Mouse (Mus musculus) heart, embryonic 11.5 days (tissue): ENCODE measurements around the gene Gm18596. TPM values are rescaled to one million over a fixed set of nuclear protein-coding genes. Genes with fewer than 3 reads are reported as not detected.
"Not testable (repeated sequence)": the region's sequence is repeated elsewhere in the genome, so short reads cannot be mapped to it uniquely, and the experiment has no call there.

ENCODE experiments used
- ATAC-seq: fragments of 200-750 bp; cut with Nextera tagmentation; replicated peaks from 2 replicates; pipeline ENCODE4 v1.8.0; 2017; ENCODE audit warnings: moderate library complexity; ENCODE audit not compliant: insufficient number of reproducible peaks, low FRiP score, low TSS enrichment
- H3K27ac ChIP-seq: fragments of 300-500 bp; sonication (generic); 2 replicates; pipeline ENCODE4 v1.5.1; 2014; ENCODE audit warnings: mild to moderate bottlenecking, low read depth, low read length
- H3K27me3 ChIP-seq: fragments of 300-500 bp; sonication (generic); 2 replicates; pipeline ENCODE4 v1.6.1; 2014; ENCODE audit warnings: mild to moderate bottlenecking, low read length, mixed read lengths; ENCODE audit not compliant: control insufficient read depth, insufficient read depth
- H3K36me3 ChIP-seq: fragments of 300-500 bp; sonication (generic); 2 replicates; pipeline ENCODE4 v1.6.1; 2014; ENCODE audit warnings: mild to moderate bottlenecking, low read length, moderate library complexity, mixed read lengths; ENCODE audit not compliant: control insufficient read depth, insufficient read depth
- H3K4me1 ChIP-seq: fragments of 300-500 bp; sonication (generic); 2 replicates; pipeline ENCODE4 v1.6.1; 2014; ENCODE audit warnings: low read length; ENCODE audit not compliant: control insufficient read depth, insufficient read depth
- H3K4me2 ChIP-seq: fragments of 300-500 bp; sonication (generic); 2 replicates; pipeline ENCODE4 v1.6.1; 2014; ENCODE audit warnings: mild to moderate bottlenecking, moderate library complexity
- H3K4me3 ChIP-seq: fragments of 300-500 bp; sonication (generic); 2 replicates; pipeline ENCODE4 v1.5.1; 2014; ENCODE audit warnings: low read depth, low read length
- H3K9ac ChIP-seq: fragments of 300-500 bp; sonication (generic); 2 replicates; pipeline ENCODE4 v1.6.1; 2014; ENCODE audit warnings: mild to moderate bottlenecking, low read depth, low read length, moderate library complexity
- H3K9me3 ChIP-seq: fragments of 300-500 bp; sonication (generic); replicated peaks from 2 replicates; pipeline ENCODE4 v1.6.1; 2016; ENCODE audit warnings: low read length; ENCODE audit not compliant: control insufficient read depth
- WGBS: fragments of 180-500 bp; shearing (Covaris S2); extraction: QIAGEN DNeasy Blood & Tissue Kit; methylation state at CpG from one replicate; pipeline ENCODE4 v1.1.7; 2014; ENCODE audit not compliant: insufficient replicate concordance; 5-methylcytosine and 5-hydroxymethylcytosine counted together
- polyA plus RNA-seq: library from polyadenylated mRNA; unstranded; fragments of >200 nt; fragmentation: Nextera tagmentation; extraction: Ambion mirVana; gene quantifications from 2 replicates; pipeline ENCODE4 v1.2.1, GENCODE M21; 2014

Gm18596 gene
- polyA plus RNA-seq, 1 experiment from 2014 or later: not detected

DNA sequence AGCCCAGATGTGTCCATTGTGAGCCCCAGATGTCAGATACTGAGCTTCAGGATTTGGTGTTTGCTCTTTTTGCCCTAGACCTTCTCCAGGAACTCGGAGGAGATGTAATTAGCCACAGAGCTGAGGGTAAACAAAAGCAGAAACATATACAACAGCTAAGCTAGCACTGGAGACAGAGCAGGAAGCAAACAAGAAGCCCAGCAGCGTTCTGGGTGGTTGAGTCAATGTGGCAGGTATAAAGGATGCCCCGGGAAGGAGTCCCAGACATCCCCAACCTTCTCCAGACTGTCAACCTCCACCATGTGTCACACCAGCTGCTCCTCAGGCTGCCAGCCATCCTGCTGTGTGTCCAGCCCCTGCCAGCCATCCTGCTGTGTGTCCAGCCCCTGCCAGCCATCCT lies 16.3 kb downstream of the Gm18596 start, which contains the start of gene Gm10100:
Gene Gm10100 (plus strand): TSS at position 301 of the 400 bp plus-strand sequence.
- no peak for ATAC-seq
- no peaks in the 10 kb centered on the region for H3K9me3 ChIP-seq
- H3K36me3 ChIP-seq: no peaks in the 10 kb centered on the region
- 38% methylated on average over 3 of the region's 3 CpGs for WGBS
- no peaks in the 10 kb centered on the region for H3K27me3 ChIP-seq
- no peak within 1 kb of the TSS for H3K4me2 ChIP-seq
- H3K27ac ChIP-seq: no peak within 1 kb of the TSS
- no peak within 1 kb of the TSS for H3K9ac ChIP-seq
- H3K4me1 ChIP-seq: no peaks in the 10 kb centered on the region
- H3K4me3 ChIP-seq: no peak within 1 kb of the TSS

DNA sequence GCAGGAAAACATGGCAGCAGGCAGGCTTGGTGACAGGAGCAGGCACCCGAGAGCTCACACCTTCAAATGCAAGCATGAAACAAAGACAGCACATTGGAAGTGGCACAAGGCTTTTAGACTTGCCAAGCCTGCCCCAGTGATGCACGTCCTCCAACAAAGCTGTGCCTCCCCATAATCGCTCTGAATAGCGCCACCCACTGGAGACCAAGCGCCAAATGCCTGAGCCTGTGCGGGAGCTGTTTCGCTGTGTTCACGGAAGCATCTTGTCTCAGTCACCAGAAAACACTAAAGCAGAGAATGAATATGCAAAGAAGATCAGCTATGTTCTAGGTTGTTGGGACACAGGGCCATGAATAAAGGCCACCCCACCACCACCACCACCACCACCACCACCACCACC lies 17.6 kb downstream of the Gm18596 start:
- H3K9ac ChIP-seq: no peak overlapping the region
- 0 out of 2 replicates have a peak, but pooled peaks cover 2% of the 10 kb centered on the region for H3K9me3 ChIP-seq
- WGBS: 63% methylated on average over 8 of the region's 8 CpGs
- ATAC-seq: no peak
- H3K27ac ChIP-seq: no peak overlapping the region
- H3K4me3 ChIP-seq: no peak overlapping the region
- H3K36me3 ChIP-seq: no peaks in the 10 kb centered on the region
- no peaks in the 10 kb centered on the region for H3K4me1 ChIP-seq
- H3K4me2 ChIP-seq: no peak overlapping the region
- H3K27me3 ChIP-seq: no peaks in the 10 kb centered on the region

GRCm38 (mm10) chr10:77720299-77720698 lies 22.1 kb downstream of the Gm18596 start, which contains the start of gene Krtap12-1:
Krtap12-1 (plus strand) TSS chr10:77720599.
- ATAC-seq, H3K4me3 ChIP-seq, H3K36me3 ChIP-seq, H3K27me3 ChIP-seq, H3K4me1 ChIP-seq, H3K9ac ChIP-seq, H3K4me2 ChIP-seq, H3K27ac ChIP-seq, H3K9me3 ChIP-seq: not testable (repeated sequence)
- WGBS: 69% methylated on average over 1 of the region's 1 CpGs

DNA sequence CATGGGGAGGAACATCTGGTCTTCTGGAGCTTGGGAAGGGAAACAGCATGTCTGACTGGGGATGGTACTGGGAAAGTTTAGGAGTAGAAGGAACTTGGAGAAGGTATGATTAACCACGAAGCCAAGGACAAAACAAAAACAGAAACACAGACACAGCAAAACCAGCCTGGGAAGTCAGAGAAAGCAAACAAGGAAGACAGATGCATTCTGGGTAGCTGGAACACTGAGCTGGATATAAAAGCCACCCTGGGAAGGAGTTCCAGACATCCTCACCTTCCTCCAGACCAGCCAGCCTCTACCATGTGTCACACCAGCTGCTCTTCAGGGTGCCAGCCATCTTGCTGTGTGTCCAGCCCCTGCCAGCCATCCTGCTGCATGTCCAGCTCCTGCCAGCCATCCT lies 26.9 kb downstream of the Gm18596 start, which contains the start of gene Gm10142:
Gene Gm10142 (plus strand): TSS at position 301 of the 400 bp plus-strand sequence.
- WGBS: 86% methylated on average over 1 of the region's 1 CpGs
- Histone ChIP-seq H3K36me3 (no peaks in the 10 kb centered on the region), H3K27ac (no peak within 1 kb of the TSS), H3K4me3 (no peak within 1 kb of the TSS), H3K27me3 (no peaks in the 10 kb centered on the region), H3K9ac (no peak within 1 kb of the TSS), H3K4me2 (no peak within 1 kb of the TSS), H3K9me3 (0 out of 2 replicates have a peak, but pooled peaks cover 2% of the 10 kb centered on the region), H3K4me1 (no peaks in the 10 kb centered on the region)
- ATAC-seq: no peak

- H3K27ac ChIP-seq: no peak overlapping the region
- ATAC-seq: no peak
- H3K9me3 ChIP-seq: no peaks in the 10 kb centered on the region
- H3K4me1 ChIP-seq: no peaks in the 10 kb centered on the region
- no peak overlapping the region for H3K4me2 ChIP-seq
- H3K27me3 ChIP-seq: no peaks in the 10 kb centered on the region
- H3K9ac ChIP-seq: no peak overlapping the region
- 49% methylated on average over 4 of the region's 4 CpGs for WGBS
- H3K4me3 ChIP-seq: no peak overlapping the region
- H3K36me3 ChIP-seq: no peaks in the 10 kb centered on the region
Measured at GRCm38 (mm10) chr10:77713734-77714133, 28.7 kb downstream of the Gm18596 start.

DNA sequence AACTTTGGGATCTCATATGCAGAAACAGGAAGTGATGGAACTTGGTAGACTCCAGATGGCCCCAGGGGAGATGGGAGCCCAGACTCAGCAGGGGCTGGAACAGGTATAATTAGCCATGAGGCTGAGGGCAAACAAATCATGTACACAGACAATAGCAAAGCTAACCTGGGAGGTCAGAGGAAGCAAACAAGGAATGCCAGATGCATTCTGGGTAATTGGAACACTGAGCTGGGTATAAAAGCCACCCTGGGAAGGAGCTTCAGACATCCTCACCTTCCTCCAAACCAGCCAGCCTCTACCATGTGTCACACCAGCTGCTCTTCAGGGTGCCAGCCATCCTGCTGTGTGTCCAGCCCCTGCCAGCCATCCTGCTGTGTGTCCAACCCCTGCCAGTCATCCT lies 31.3 kb downstream of the Gm18596 start, which contains the start of gene Gm10024:
Gene Gm10024 (plus strand): TSS at position 301 of the 400 bp plus-strand sequence.
- H3K4me3 ChIP-seq, H3K9me3 ChIP-seq, ATAC-seq, H3K36me3 ChIP-seq, H3K4me1 ChIP-seq, H3K4me2 ChIP-seq, H3K9ac ChIP-seq, H3K27ac ChIP-seq, H3K27me3 ChIP-seq: not testable (repeated sequence)

DNA sequence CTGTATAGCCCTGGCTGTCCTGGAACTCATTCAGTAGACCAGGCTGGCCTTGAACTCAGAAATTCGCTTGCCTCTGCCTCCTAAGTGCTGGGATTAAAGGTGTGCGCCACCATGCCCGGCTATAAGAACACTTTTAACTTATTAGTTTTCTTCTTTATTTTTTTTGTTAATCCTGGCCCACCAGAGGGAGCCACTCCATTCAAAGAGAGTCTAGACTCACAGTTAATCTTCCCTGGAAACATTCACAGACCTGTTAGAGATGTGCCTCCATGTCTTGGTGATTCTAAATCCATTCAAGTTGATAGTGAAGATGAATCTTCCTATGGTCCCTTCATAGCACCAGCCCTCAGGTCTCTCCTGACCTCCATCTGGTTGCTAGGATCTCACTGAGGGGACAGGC lies 32.6 kb downstream of the Gm18596 start:
- H3K27me3 ChIP-seq: no peaks in the 10 kb centered on the region
- 75% methylated on average over 3 of the region's 3 CpGs for WGBS
- no peak for ATAC-seq

GRCm38 (mm10) chr10:77706326-77706725 lies 36.1 kb downstream of the Gm18596 start, which contains the start of gene Gm10272:
Gm10272 (plus strand) TSS chr10:77706626.
- H3K4me2 ChIP-seq: no peak within 1 kb of the TSS
- no peaks in the 10 kb centered on the region for H3K27me3 ChIP-seq
- 70% methylated on average over 1 of the region's 1 CpGs for WGBS
- H3K4me3 ChIP-seq: no peak within 1 kb of the TSS
- ATAC-seq: no peak
- H3K9me3 ChIP-seq: no peaks in the 10 kb centered on the region
- H3K9ac ChIP-seq: no peak within 1 kb of the TSS
- no peaks in the 10 kb centered on the region for H3K36me3 ChIP-seq
- no peak within 1 kb of the TSS for H3K27ac ChIP-seq
- H3K4me1 ChIP-seq: no peaks in the 10 kb centered on the region

More for the DNA sequence above, 32.6 kb downstream of the Gm18596 start:
- Histone ChIP-seq H3K4me2 (no peak overlapping the region), H3K36me3 (no peaks in the 10 kb centered on the region), H3K4me1 (no peaks in the 10 kb centered on the region), H3K9me3 (no peaks in the 10 kb centered on the region), H3K4me3 (no peak overlapping the region), H3K9ac (no peak overlapping the region), H3K27ac (no peak overlapping the region)

- 24% methylated on average over 4 of the region's 4 CpGs for WGBS
- H3K27ac ChIP-seq: no peak within 1 kb of the TSS
- no peaks in the 10 kb centered on the region for H3K27me3 ChIP-seq
- no peak within 1 kb of the TSS for H3K4me2 ChIP-seq
- H3K4me3 ChIP-seq: no peak within 1 kb of the TSS
- H3K4me1 ChIP-seq: no peaks in the 10 kb centered on the region
- no peak for ATAC-seq
- H3K36me3 ChIP-seq: no peaks in the 10 kb centered on the region
- H3K9me3 ChIP-seq: no peaks in the 10 kb centered on the region
- H3K9ac ChIP-seq: no peak within 1 kb of the TSS
Measured at GRCm38 (mm10) chr10:77697133-77697532, 45.3 kb downstream of the Gm18596 start, which contains the start of gene Gm9508. Gm9508 (minus strand) TSS chr10:77697233.
